Mouse (Mus musculus): Measurements from ENCODE around the gene Atox1.
"Not testable (repeated sequence)": the region's sequence is repeated elsewhere in the genome, so short reads cannot be mapped to it uniquely, and the experiment has no call there.

Gene Atox1

GRCm38 (mm10) chr11:55450311-55450710 is 10.7 kb downstream of the Atox1 start:
- DNase-seq (ENCODE audit: low read depth, low spot score), result no peak

GRCm38 (mm10) chr11:55449531-55449930 is 11.5 kb downstream of the Atox1 start:
- no peak for DNase-seq (ENCODE audit: low read depth, low spot score)

GRCm38 (mm10) chr11:55446579-55446978 is 14.5 kb downstream of the Atox1 start:
- DNase-seq (ENCODE audit: low read depth, low spot score), result peak; percentile 75

GRCm38 (mm10) chr11:55444772-55445171 is 16.3 kb downstream of the Atox1 start:
- DNase-seq (ENCODE audit: low read depth, low spot score), result no peak

- DNase-seq (ENCODE audit: low read depth, low spot score), result no peak
Observed at GRCm38 (mm10) chr11:55439718-55440117, 21.3 kb downstream of the Atox1 start.

- DNase-seq (ENCODE audit: low read depth, low spot score), result no peak
Observed at GRCm38 (mm10) chr11:55438031-55438430, 23.0 kb downstream of the Atox1 start.

GRCm38 (mm10) chr11:55436089-55436488 is 24.9 kb downstream of the Atox1 start:
- DNase-seq (ENCODE audit: low read depth, low spot score), result no peak

- no peak for DNase-seq (ENCODE audit: low read depth, low spot score)
Observed at GRCm38 (mm10) chr11:55432981-55433380, 28.1 kb downstream of the Atox1 start.

GRCm38 (mm10) chr11:55429973-55430372 is 31.1 kb downstream of the Atox1 start:
- DNase-seq (ENCODE audit: low read depth, low spot score), result no peak

GRCm38 (mm10) chr11:55428186-55429012 is 32.6 kb downstream of the Atox1 start:
- peak; percentile 74 for DNase-seq (ENCODE audit: low read depth, low spot score)

GRCm38 (mm10) chr11:55424746-55425360 is 36.2 kb downstream of the Atox1 start:
- DNase-seq (ENCODE audit: low read depth, low spot score), result no peak

GRCm38 (mm10) chr11:55423756-55424155 is 37.3 kb downstream of the Atox1 start:
- DNase-seq (ENCODE audit: low read depth, low spot score), result peak; percentile 62

GRCm38 (mm10) chr11:55422978-55423377 is 38.1 kb downstream of the Atox1 start, which contains the start of gene Sparc:
Gene Sparc (minus strand): TSS chr11:55423183.
- DNase-seq (ENCODE audit: low read depth, low spot score), result no peak

- no peak for DNase-seq (ENCODE audit: low read depth, low spot score)
Observed at GRCm38 (mm10) chr11:55419678-55420307, 41.2 kb downstream of the Atox1 start.

GRCm38 (mm10) chr11:55419296-55419677 is 41.8 kb downstream of the Atox1 start:
- DNase-seq (ENCODE audit: low read depth, low spot score), result no peak

GRCm38 (mm10) chr11:55418704-55419061 is 42.4 kb downstream of the Atox1 start:
- no peak for DNase-seq (ENCODE audit: low read depth, low spot score)

- peak; percentile 64 for DNase-seq (ENCODE audit: low read depth, low spot score)
Observed at GRCm38 (mm10) chr11:55417898-55418703, 42.9 kb downstream of the Atox1 start.

- no peak for DNase-seq (ENCODE audit: low read depth, low spot score)
Observed at GRCm38 (mm10) chr11:55416609-55417265, 44.3 kb downstream of the Atox1 start.

GRCm38 (mm10) chr11:55415731-55416130 is 45.3 kb downstream of the Atox1 start:
- not testable (repeated sequence) for DNase-seq (ENCODE audit: low read depth, low spot score)

GRCm38 (mm10) chr11:55415036-55415704 is 45.9 kb downstream of the Atox1 start:
- no peak for DNase-seq (ENCODE audit: low read depth, low spot score)

GRCm38 (mm10) chr11:55414314-55414713 is 46.7 kb downstream of the Atox1 start:
- DNase-seq (ENCODE audit: low read depth, low spot score), result no peak
